In genomic region chr2:101464291-101465140, GRCm38 (mm10) we compare ENCODE assay signal across 15 mouse cellular contexts.
DNase-seq lines count a peak whose midpoint lies in the region; ATAC-seq and TF ChIP-seq lines count a peak whose summit lies in the region.
"Had no signal": no experiment of that assay in that cellular context is flagged by ENCODE, and none has a peak within 500 bp of the region (broad histone marks: within the 10 kb centered on the region; RNA-seq: fewer than 3 reads in every experiment).

No protein-coding gene starts in this region.

- ATAC-seq in hindbrain, embryonic 11.5 days (ENCODE audit: low FRiP score) = peak; percentile 35; the same call in 1 of the 2 replicates
- ATAC-seq in hindbrain, postnatal 0 days = peak; percentile 74; the same call in 1 of the 2 replicates
- ATAC-seq: liver, embryonic 12.5 days had no signal

- WGBS in hindbrain, embryonic 11.5 days = 79% methylated on average over 9 of the region's 9 CpGs
- 78% methylated on average over 9 of the region's 9 CpGs for WGBS in hindbrain, embryonic 10.5 days
- 15% methylated on average over 9 of the region's 9 CpGs for WGBS in cerebellum, adult 2 months
- 54% methylated on average over 9 of the region's 9 CpGs for WGBS in hindbrain, postnatal 0 days
- WGBS in thymus, adult 2 months = 69% methylated on average over 9 of the region's 9 CpGs

- H3K9me3 ChIP-seq in hindbrain, embryonic 11.5 days (ENCODE audit: control insufficient read depth, low read length) = no peaks in the 10 kb centered on the region
- no peaks in the 10 kb centered on the region for H3K9me3 ChIP-seq in hindbrain, embryonic 10.5 days
- no peaks in the 10 kb centered on the region for H3K9me3 ChIP-seq in hindbrain, postnatal 0 days (ENCODE audit: low read length)
- H3K9me3 ChIP-seq: G1E; liver, embryonic 12.5 days; megakaryocyte, embryonic 14.5 days had no signal

- H3K27ac ChIP-seq in hindbrain, embryonic 11.5 days (ENCODE audit: low read depth, low read length) = no peak overlapping the region
- H3K27ac ChIP-seq in hindbrain, embryonic 10.5 days = no peak overlapping the region
- H3K27ac ChIP-seq in cerebellum, adult 2 months (ENCODE audit: insufficient read depth, low read length) = peak overlapping the region; percentile 33
- no peak overlapping the region for H3K27ac ChIP-seq in hindbrain, postnatal 0 days
- no peak overlapping the region for H3K27ac ChIP-seq in thymus, adult 2 months (ENCODE audit: control insufficient read depth, insufficient read depth, low read length)
- H3K27ac ChIP-seq: liver, embryonic 12.5 days had no signal

- intact Hi-C loops in left cerebral cortex, postnatal 25 days (cut with DNase I) = loop anchor here (5.0 kb wide), 1 partner anchor 162 kb away; no protein-coding TSS in a partner anchor

- no peak overlapping the region for H3K4me3 ChIP-seq in hindbrain, embryonic 11.5 days (ENCODE audit: low read depth, low read length)
- no peak overlapping the region for H3K4me3 ChIP-seq in hindbrain, embryonic 10.5 days
- H3K4me3 ChIP-seq in cerebellum, adult 2 months (replicated peaks; ENCODE audit: insufficient read depth, low read depth, low read length) = no peak overlapping the region
- H3K4me3 ChIP-seq in hindbrain, postnatal 0 days (ENCODE audit: low read length) = no peak overlapping the region
- no peak overlapping the region for H3K4me3 ChIP-seq in thymus, adult 2 months (ENCODE audit: control insufficient read depth, insufficient read depth, low read length)
- H3K4me3 ChIP-seq: liver, embryonic 12.5 days; megakaryocyte, embryonic 14.5 days had no signal

- TF ChIP-seq CTCF in cerebellum, adult 2 months (IDR thresholded peaks at IDR 0.05; ENCODE audit: borderline replicate concordance, insufficient read depth, low read depth, low read length) = no peak
- no peak for TF ChIP-seq CTCF in hindbrain, postnatal 0 days (IDR thresholded peaks at IDR 0.05; ENCODE audit: low read depth)
- no peak for TF ChIP-seq CTCF in thymus, adult 2 months (IDR thresholded peaks at IDR 0.05; ENCODE audit: borderline replicate concordance, control insufficient read depth, extremely low read depth, insufficient read depth, low read length, poor library complexity)

- H3K4me1 ChIP-seq in hindbrain, embryonic 11.5 days (replicated peaks; ENCODE audit: control insufficient read depth, insufficient read depth, low read length) = no peaks in the 10 kb centered on the region
- H3K4me1 ChIP-seq in hindbrain, embryonic 10.5 days (replicated peaks) = no peaks in the 10 kb centered on the region
- peaks cover 37% of the 10 kb centered on the region for H3K4me1 ChIP-seq in cerebellum, adult 2 months (ENCODE audit: control insufficient read depth, insufficient read depth, low read length)
- H3K4me1 ChIP-seq in hindbrain, postnatal 0 days (ENCODE audit: insufficient read depth, low read length) = no peaks in the 10 kb centered on the region
- no peaks in the 10 kb centered on the region for H3K4me1 ChIP-seq in thymus, adult 2 months (replicated peaks; ENCODE audit: control insufficient read depth, insufficient read depth, low read length)
- H3K4me1 ChIP-seq: liver, embryonic 12.5 days; megakaryocyte, embryonic 14.5 days had no signal

- no peaks in the 10 kb centered on the region for H3K27me3 ChIP-seq in hindbrain, embryonic 11.5 days (ENCODE audit: control insufficient read depth, insufficient read depth, low read length)
- no peaks in the 10 kb centered on the region for H3K27me3 ChIP-seq in hindbrain, embryonic 10.5 days (ENCODE audit: insufficient read depth, poor library complexity, severe bottlenecking)
- no peaks in the 10 kb centered on the region for H3K27me3 ChIP-seq in cerebellum, adult 2 months (ENCODE audit: control insufficient read depth, insufficient read depth, low read length)
- H3K27me3 ChIP-seq in hindbrain, postnatal 0 days (ENCODE audit: insufficient read depth, low read length) = no peaks in the 10 kb centered on the region
- no peaks in the 10 kb centered on the region for H3K27me3 ChIP-seq in thymus, adult 2 months (ENCODE audit: control insufficient read depth, insufficient read depth, low read length)
- H3K27me3 ChIP-seq: liver, embryonic 12.5 days had no signal

- no peak for DNase-seq in hindbrain, embryonic 11.5 days (ENCODE audit: low spot score)
- no peak for DNase-seq in hindbrain, embryonic 10.5 days (ENCODE audit: low spot score)
- peak; percentile 58 for DNase-seq in Muller cell, postnatal 12 days (ENCODE audit: inconsistent ontology term)
- peak; percentile 58 to 77 for DNase-seq in cerebellum, adult 2 months
- DNase-seq in hindbrain, postnatal 0 days (ENCODE audit: low spot score) = peak; percentile 9
- no peak for DNase-seq in thymus, adult 2 months
- DNase-seq in left cerebral cortex, postnatal 25 days (ENCODE audit: low spot score in 2 of 2) = no peak
- DNase-seq in liver = no peak
- DNase-seq: embryo, embryonic 11 days; heart, postnatal 36 days; kidney, adult 9 months; right cerebral cortex, postnatal 14 days had no signal

- H3K9ac ChIP-seq in hindbrain, embryonic 11.5 days (ENCODE audit: low read depth, low read length) = no peak overlapping the region
- H3K9ac ChIP-seq in hindbrain, postnatal 0 days (replicated peaks; ENCODE audit: low read length) = no peak overlapping the region
- H3K9ac ChIP-seq: liver, embryonic 12.5 days had no signal

- no peak for TF ChIP-seq POLR2A in cerebellum, adult 2 months (IDR thresholded peaks at IDR 0.05; ENCODE audit: borderline replicate concordance, insufficient read depth, low read length)
- no peak for TF ChIP-seq POLR2A in thymus, adult 2 months (IDR thresholded peaks at IDR 0.05; ENCODE audit: control insufficient read depth, extremely low read depth, insufficient read depth, low read length, poor library complexity)

- H3K4me2 ChIP-seq in hindbrain, embryonic 11.5 days (replicated peaks; ENCODE audit: low read depth, low read length) = no peak overlapping the region
- H3K4me2 ChIP-seq in hindbrain, postnatal 0 days (ENCODE audit: low read depth, low read length) = no peak overlapping the region
- H3K4me2 ChIP-seq: liver, embryonic 12.5 days had no signal

- no peaks in the 10 kb centered on the region for H3K36me3 ChIP-seq in hindbrain, embryonic 11.5 days (ENCODE audit: control insufficient read depth, insufficient read depth, low read length)
- H3K36me3 ChIP-seq in hindbrain, embryonic 10.5 days = no peaks in the 10 kb centered on the region
- no peaks in the 10 kb centered on the region for H3K36me3 ChIP-seq in hindbrain, postnatal 0 days (ENCODE audit: insufficient read depth, low read length)
- H3K36me3 ChIP-seq in thymus, adult 2 months (ENCODE audit: control insufficient read depth, insufficient read depth, low read length) = no peaks in the 10 kb centered on the region
- H3K36me3 ChIP-seq: G1E; liver, embryonic 12.5 days had no signal

Comparison
In these comparisons a context has a peak if more than half of its experiments do, and no peak if none do; other contexts are left out.
1. DNase-seq: peak in Muller cell, postnatal 12 days (single experiment), cerebellum, adult 2 months (2 of 2) and hindbrain, postnatal 0 days (single experiment); none in hindbrain, embryonic 11.5 days (single experiment), hindbrain, embryonic 10.5 days (single experiment), thymus, adult 2 months (single experiment), left cerebral cortex, postnatal 25 days (0 of 2) and liver (single experiment).